Mouse (Mus musculus): ENCODE results near the gene Elf2.

- TF ChIP-seq POLR2A (IDR thresholded peaks at IDR 0.05; ENCODE audit: control insufficient read depth, extremely low read depth, insufficient read depth, low read length, poor library complexity) (no peak), CTCF (IDR thresholded peaks at IDR 0.05; ENCODE audit: borderline replicate concordance, control insufficient read depth, extremely low read depth, insufficient read depth, low read length, poor library complexity) (no peak)
These were observed 130.8 kb downstream of the Elf2 start for GRCm38 (mm10) chr3:51209503-51210314.

Data from thymus, adult 2 months (tissue).